In genomic region chr6:17529490-17530269, GRCm38 (mm10) we compare ENCODE assay signal across 14 mouse cellular contexts.
A peak's percentile ranks its signal among the peaks of the same experiment; 100 is the strongest.
DNase-seq lines count a peak whose midpoint lies in the region; ATAC-seq and TF ChIP-seq lines count a peak whose summit lies in the region.
"Had no signal": no experiment of that assay in that cellular context is flagged by ENCODE, and none has a peak within 500 bp of the region (broad histone marks: within the 10 kb centered on the region; RNA-seq: fewer than 3 reads in every experiment).

No protein-coding gene starts in this region.

- no peaks in the 10 kb centered on the region for H3K27me3 ChIP-seq in intestine, embryonic 14.5 days (replicated peaks; ENCODE audit: control insufficient read depth, insufficient read depth, low read length)
- H3K27me3 ChIP-seq in intestine, postnatal 0 days (replicated peaks; ENCODE audit: control insufficient read depth, insufficient read depth, low read length) = no peaks in the 10 kb centered on the region
- no peaks in the 10 kb centered on the region for H3K27me3 ChIP-seq in lung, embryonic 14.5 days (ENCODE audit: insufficient read depth, low read length)
- H3K27me3 ChIP-seq in embryonic facial prominence, embryonic 14.5 days (replicated peaks; ENCODE audit: control insufficient read depth, insufficient read depth, low read length) = no peaks in the 10 kb centered on the region
- H3K27me3 ChIP-seq: hindbrain, embryonic 15.5 days; midbrain, embryonic 15.5 days had no signal

- intact Hi-C loops in gastrocnemius, adult 2 months (cut with DNase I) = no loop called here
- intact Hi-C loops in left cerebral cortex, adult 2 months (cut with DNase I) = no loop called here

- H3K4me2 ChIP-seq in intestine, embryonic 14.5 days (ENCODE audit: low read length) = no peak overlapping the region
- H3K4me2 ChIP-seq in intestine, postnatal 0 days (replicated peaks; ENCODE audit: low read depth) = no peak overlapping the region
- no peak overlapping the region for H3K4me2 ChIP-seq in lung, embryonic 14.5 days
- H3K4me2 ChIP-seq in embryonic facial prominence, embryonic 14.5 days (ENCODE audit: low read depth, low read length) = no peak overlapping the region
- H3K4me2 ChIP-seq: hindbrain, embryonic 15.5 days; midbrain, embryonic 15.5 days had no signal

- peak overlapping the region; percentile 32; the same call in 1 of the 2 replicates for H3K27ac ChIP-seq in gastrocnemius, adult 2 months
- H3K27ac ChIP-seq in intestine, embryonic 14.5 days (ENCODE audit: low read depth) = no peak overlapping the region
- no peak overlapping the region for H3K27ac ChIP-seq in intestine, postnatal 0 days (ENCODE audit: low read depth, low read length)
- no peak overlapping the region for H3K27ac ChIP-seq in lung, embryonic 14.5 days (ENCODE audit: low read depth)
- no peak overlapping the region; the same call in 1 of the 2 replicates for H3K27ac ChIP-seq in embryonic facial prominence, embryonic 14.5 days (replicated peaks; ENCODE audit: low read depth, low read length)
- H3K27ac ChIP-seq in left cerebral cortex, adult 2 months = no peak overlapping the region
- H3K27ac ChIP-seq: hindbrain, embryonic 15.5 days; macrophage; midbrain, embryonic 15.5 days had no signal

- no peak overlapping the region for H3K9ac ChIP-seq in intestine, embryonic 14.5 days (ENCODE audit: low read length)
- no peak overlapping the region for H3K9ac ChIP-seq in intestine, postnatal 0 days (ENCODE audit: low read depth, low read length)
- H3K9ac ChIP-seq in lung, embryonic 14.5 days = no peak overlapping the region
- H3K9ac ChIP-seq in embryonic facial prominence, embryonic 14.5 days (ENCODE audit: low read depth, low read length) = no peak overlapping the region
- H3K9ac ChIP-seq: hindbrain, embryonic 15.5 days; midbrain, embryonic 15.5 days had no signal

- H3K4me1 ChIP-seq in intestine, embryonic 14.5 days (replicated peaks; ENCODE audit: control insufficient read depth, insufficient read depth, low read length) = no peaks in the 10 kb centered on the region
- H3K4me1 ChIP-seq in intestine, postnatal 0 days (replicated peaks; ENCODE audit: control insufficient read depth, insufficient read depth, low read length) = no peaks in the 10 kb centered on the region
- H3K4me1 ChIP-seq in lung, embryonic 14.5 days (ENCODE audit: insufficient read depth) = no peaks in the 10 kb centered on the region
- no peaks in the 10 kb centered on the region for H3K4me1 ChIP-seq in embryonic facial prominence, embryonic 14.5 days (ENCODE audit: control insufficient read depth, insufficient read depth, low read length)
- H3K4me1 ChIP-seq: hindbrain, embryonic 15.5 days; midbrain, embryonic 15.5 days had no signal

- 62% methylated on average over 6 of the region's 6 CpGs for WGBS in intestine, embryonic 14.5 days
- WGBS in intestine, postnatal 0 days = 67% methylated on average over 6 of the region's 6 CpGs
- WGBS in lung, embryonic 14.5 days = 51% methylated on average over 6 of the region's 6 CpGs
- 60% methylated on average over 6 of the region's 6 CpGs for WGBS in embryonic facial prominence, embryonic 14.5 days

- H3K4me3 ChIP-seq in gastrocnemius, adult 2 months = no peak overlapping the region
- H3K4me3 ChIP-seq in intestine, embryonic 14.5 days (ENCODE audit: low read depth, low read length) = no peak overlapping the region
- no peak overlapping the region for H3K4me3 ChIP-seq in intestine, postnatal 0 days (ENCODE audit: low read depth, low read length)
- H3K4me3 ChIP-seq in lung, embryonic 14.5 days (ENCODE audit: low read depth, low read length) = no peak overlapping the region
- H3K4me3 ChIP-seq in embryonic facial prominence, embryonic 14.5 days (ENCODE audit: low read depth, low read length) = no peak overlapping the region
- no peak overlapping the region for H3K4me3 ChIP-seq in left cerebral cortex, adult 2 months
- H3K4me3 ChIP-seq: hindbrain, embryonic 15.5 days; midbrain, embryonic 15.5 days had no signal

- H3K9me3 ChIP-seq in intestine, embryonic 14.5 days (ENCODE audit: control insufficient read depth, low read length) = no peaks in the 10 kb centered on the region
- H3K9me3 ChIP-seq in intestine, postnatal 0 days (ENCODE audit: control insufficient read depth) = no peaks in the 10 kb centered on the region
- H3K9me3 ChIP-seq in lung, embryonic 14.5 days (ENCODE audit: low read depth, low read length) = no peaks in the 10 kb centered on the region
- no peaks in the 10 kb centered on the region for H3K9me3 ChIP-seq in embryonic facial prominence, embryonic 14.5 days (ENCODE audit: control insufficient read depth, low read length)
- H3K9me3 ChIP-seq: hindbrain, embryonic 15.5 days; midbrain, embryonic 15.5 days had no signal

- TF ChIP-seq CTCF in gastrocnemius, adult 2 months (IDR thresholded peaks at IDR 0.05) = no peak
- no peak for TF ChIP-seq CTCF in intestine, postnatal 0 days (IDR thresholded peaks at IDR 0.05; ENCODE audit: low read depth)
- TF ChIP-seq CTCF in lung, embryonic 14.5 days (IDR thresholded peaks at IDR 0.05; ENCODE audit: low read depth) = no peak
- TF ChIP-seq CTCF in left cerebral cortex, adult 2 months (IDR thresholded peaks at IDR 0.05) = no peak

- DNase-seq in gastrocnemius, adult 2 months = no peak
- DNase-seq in gastrocnemius, adult 8-10 months (ENCODE audit: low spot score in 2 of 2) = no peak
- peak; percentile 45 for DNase-seq in intestine, embryonic 14.5 days (ENCODE audit: low spot score)
- DNase-seq in lung, embryonic 14.5 days = peak; percentile 28
- DNase-seq in lung, adult 18-20 months = no peak
- peak; percentile 32 for DNase-seq in embryonic facial prominence, embryonic 14.5 days (ENCODE audit: low spot score)
- DNase-seq in left cerebral cortex, adult 2 months (ENCODE audit: extremely low spot score in 1 of 2, low spot score in 2 of 2) = no peak
- DNase-seq: adrenal gland, postnatal 25 days; cerebellum, adult 9-10 months had no signal

- H3K36me3 ChIP-seq in intestine, embryonic 14.5 days (ENCODE audit: control insufficient read depth, insufficient read depth, low read length) = no peaks in the 10 kb centered on the region
- H3K36me3 ChIP-seq in intestine, postnatal 0 days (ENCODE audit: control insufficient read depth, insufficient read depth) = peaks cover 22% of the 10 kb centered on the region; the same call in 1 of the 2 replicates
- H3K36me3 ChIP-seq in lung, embryonic 14.5 days (ENCODE audit: insufficient read depth) = peaks cover 4% of the 10 kb centered on the region; the same call in 1 of the 2 replicates
- H3K36me3 ChIP-seq in embryonic facial prominence, embryonic 14.5 days (ENCODE audit: control insufficient read depth, insufficient read depth, low read length) = no peaks in the 10 kb centered on the region
- H3K36me3 ChIP-seq: hindbrain, embryonic 15.5 days; midbrain, embryonic 15.5 days had no signal

- no peak for ATAC-seq in intestine, embryonic 14.5 days (replicated peaks; ENCODE audit: low FRiP score, low TSS enrichment, low read depth)
- ATAC-seq in intestine, postnatal 0 days = no peak
- peak; percentile 62; the same call in 1 of the 2 replicates for ATAC-seq in lung, embryonic 14.5 days (ENCODE audit: insufficient read depth)
- peak; percentile 75; the same call in 1 of the 2 replicates for ATAC-seq in embryonic facial prominence, embryonic 14.5 days (ENCODE audit: low read depth)
- ATAC-seq: forebrain, embryonic 14.5 days; midbrain, embryonic 15.5 days had no signal

Comparison
In these comparisons a context has a peak if more than half of its experiments do, and no peak if none do; other contexts are left out.
1. DNase-seq: peak in intestine, embryonic 14.5 days (single experiment), lung, embryonic 14.5 days (single experiment) and embryonic facial prominence, embryonic 14.5 days (single experiment); none in gastrocnemius, adult 2 months (single experiment), gastrocnemius, adult 8-10 months (0 of 2), lung, adult 18-20 months (0 of 2) and left cerebral cortex, adult 2 months (0 of 2).
2. ATAC-seq: peak in lung, embryonic 14.5 days (single experiment) and embryonic facial prominence, embryonic 14.5 days (single experiment); none in intestine, embryonic 14.5 days (single experiment) and intestine, postnatal 0 days (single experiment).